Mouse (Mus musculus) neural tube, embryonic 12.5 days (tissue): Measurements from ENCODE around the gene Top3a. TPM values are rescaled to one million over a fixed set of nuclear protein-coding genes. Genes with fewer than 3 reads are reported as not detected.
A peak's percentile ranks its signal among the peaks of the same experiment; 100 is the strongest.

Source experiments
- ATAC-seq: fragments of 200-750 bp; cut with Nextera tagmentation; 2 replicates; pipeline ENCODE4 v1.8.0; 2017; ENCODE audit warnings: low read depth, mild to moderate bottlenecking, moderate TSS enrichment, moderate library complexity; ENCODE audit not compliant: low FRiP score
- H3K27ac ChIP-seq: fragments of 300-500 bp; sonication (generic); 2 replicates; pipeline ENCODE4 v1.5.1; 2016
- H3K27me3 ChIP-seq: fragments of 300-500 bp; sonication (generic); replicated peaks from 2 replicates; pipeline ENCODE4 v1.6.1; 2016; ENCODE audit warnings: mild to moderate bottlenecking
- H3K36me3 ChIP-seq: fragments of 300-500 bp; sonication (generic); 2 replicates; pipeline ENCODE4 v1.6.1; 2016; ENCODE audit warnings: mild to moderate bottlenecking
- H3K4me1 ChIP-seq: fragments of 300-500 bp; sonication (generic); 2 replicates; pipeline ENCODE4 v1.6.1; 2016
- H3K4me2 ChIP-seq: fragments of 300-500 bp; sonication (generic); replicated peaks from 2 replicates; pipeline ENCODE4 v1.6.1; 2016; ENCODE audit warnings: mild to moderate bottlenecking
- H3K4me3 ChIP-seq: fragments of 300-500 bp; sonication (generic); 2 replicates; pipeline ENCODE4 v1.5.1; 2016
- H3K9ac ChIP-seq: fragments of 300-500 bp; sonication (generic); 2 replicates; pipeline ENCODE4 v1.6.1; 2016; ENCODE audit warnings: mild to moderate bottlenecking
- H3K9me3 ChIP-seq: fragments of 300-500 bp; sonication (generic); 2 replicates; pipeline ENCODE4 v1.6.1; 2016; ENCODE audit warnings: mild to moderate bottlenecking
- WGBS: fragments of 180-500 bp; shearing (Covaris S2); methylation state at CpG from one replicate; pipeline ENCODE4 v1.1.7; 2016; 5-methylcytosine and 5-hydroxymethylcytosine counted together
- microRNA-seq: library from miRNA; unstranded; fragments of <30 nt; microRNA quantifications from one replicate; pipeline ENCODE4, GENCODE M21; 2017
- polyA plus RNA-seq: library from polyadenylated mRNA; unstranded; fragments of >200 nt; fragmentation: Nextera tagmentation; extraction: Ambion mirVana; gene quantifications from 2 replicates; pipeline ENCODE4 v1.2.1, GENCODE M21; 2016

The Top3a gene
- polyA plus RNA-seq, 1 experiment from 2014 or later = 15.9 TPM

- no peak overlapping the region for H3K4me3 ChIP-seq
- H3K4me2 ChIP-seq = no peak overlapping the region
- no peaks in the 10 kb centered on the region for H3K36me3 ChIP-seq
- 74% methylated on average over 1 of the region's 1 CpGs for WGBS
- H3K27ac ChIP-seq = no peak overlapping the region
- H3K9ac ChIP-seq = no peak overlapping the region
- peaks cover 16% of the 10 kb centered on the region for H3K4me1 ChIP-seq
- no peaks in the 10 kb centered on the region for H3K27me3 ChIP-seq
- no peaks in the 10 kb centered on the region for H3K9me3 ChIP-seq
- ATAC-seq = no peak
Observed at GRCm38 (mm10) chr11:60696165-60696564, 81.0 kb downstream of the Top3a start.

Small RNA genes within 50 kb of the gene (microRNA-seq; reads per million reads assigned to microRNA genes)
- gene Mir5100 = 3.5 reads per million, percentile 9 among the genes with 10 or more reads in this experiment

Other genes with a start within 250 kb of the Top3a start
- 28.5 and 34.9 TPM in 2 replicates for gene Alkbh5, start 241.0 kb downstream of the Top3a start, polyA plus RNA-seq
- gene Llgl1, start 77.6 kb downstream of the Top3a start, polyA plus RNA-seq = 99.8 and 101 TPM in 2 replicates
- 71.4 and 72.8 TPM in 2 replicates for gene Flii, start 50.1 kb downstream of the Top3a start, polyA plus RNA-seq
- gene Mief2, start 49.0 kb downstream of the Top3a start, polyA plus RNA-seq = 17.5 and 19.5 TPM in 2 replicates
- 7.6 and 8.6 TPM in 2 replicates for gene Smcr8, start 159 bp upstream of the Top3a start, polyA plus RNA-seq
- gene Shmt1, start 34.4 kb upstream of the Top3a start, polyA plus RNA-seq = 23.4 and 24.8 TPM in 2 replicates
- 24.7 and 26.5 TPM in 2 replicates for gene Dhrs7b, start 53.3 kb upstream of the Top3a start, polyA plus RNA-seq
- 52.3 and 53.0 TPM in 2 replicates for gene Tmem11, start 101.9 kb upstream of the Top3a start, polyA plus RNA-seq
- gene Natd1, start 137.4 kb upstream of the Top3a start, polyA plus RNA-seq = 27.2 and 28.8 TPM in 2 replicates
- gene Map2k3, start 154.7 kb upstream of the Top3a start, polyA plus RNA-seq = 40.7 and 41.7 TPM in 2 replicates
- 7.4 and 10.3 TPM in 2 replicates for gene Kcnj12, start 245.2 kb upstream of the Top3a start, polyA plus RNA-seq